22 mouse cellular contexts compared by ENCODE assay signal in genomic region chr7:117507351-117507750, GRCm38 (mm10).
DNase-seq lines count a peak whose midpoint lies in the region; ATAC-seq and TF ChIP-seq lines count a peak whose summit lies in the region.
"Had no signal": no experiment of that assay in that cellular context is flagged by ENCODE, and none has a peak within 500 bp of the region (broad histone marks: within the 10 kb centered on the region; RNA-seq: fewer than 3 reads in every experiment).

No protein-coding gene starts in this region.

- 93% methylated on average over 10 of the region's 10 CpGs for WGBS in kidney, embryonic 14.5 days
- 78% methylated on average over 10 of the region's 10 CpGs for WGBS in stomach, postnatal 0 days

- H3K4me3 ChIP-seq in kidney, embryonic 14.5 days (ENCODE audit: low read length) = no peak overlapping the region
- no peak overlapping the region for H3K4me3 ChIP-seq in stomach, postnatal 0 days (ENCODE audit: low read depth, low read length)
- H3K4me3 ChIP-seq: forebrain, embryonic 10.5 days; forebrain, embryonic 13.5 days; hindbrain, embryonic 12.5 days had no signal

- H3K36me3 ChIP-seq in kidney, embryonic 14.5 days (ENCODE audit: control insufficient read depth, insufficient read depth, low read length) = no peaks in the 10 kb centered on the region
- H3K36me3 ChIP-seq in stomach, postnatal 0 days (ENCODE audit: control insufficient read depth, insufficient read depth, low read length) = no peaks in the 10 kb centered on the region
- H3K36me3 ChIP-seq: forebrain, embryonic 10.5 days; G1E; hindbrain, embryonic 12.5 days had no signal

- H3K4me2 ChIP-seq in kidney, embryonic 14.5 days (replicated peaks; ENCODE audit: low read depth, low read length) = no peak overlapping the region
- H3K4me2 ChIP-seq in stomach, postnatal 0 days (replicated peaks; ENCODE audit: low read depth) = no peak overlapping the region
- H3K4me2 ChIP-seq: forebrain, embryonic 13.5 days; heart, embryonic 11.5 days; hindbrain, embryonic 12.5 days had no signal

- TF ChIP-seq CTCF in stomach, postnatal 0 days (IDR thresholded peaks at IDR 0.05; ENCODE audit: low read depth) = no peak

- intact Hi-C loops in left cerebral cortex, postnatal 25 days (cut with DNase I) = no loop called here

- H3K4me1 ChIP-seq in kidney, embryonic 14.5 days (ENCODE audit: control insufficient read depth, insufficient read depth, low read length) = no peaks in the 10 kb centered on the region
- H3K4me1 ChIP-seq in stomach, postnatal 0 days (replicated peaks; ENCODE audit: control insufficient read depth, insufficient read depth) = no peaks in the 10 kb centered on the region

- no peak for TF ChIP-seq EP300 in stomach, postnatal 0 days (optimal IDR thresholded peaks at IDR 0.05)

- H3K9ac ChIP-seq in kidney, embryonic 14.5 days (ENCODE audit: low read depth, low read length) = no peak overlapping the region
- H3K9ac ChIP-seq in stomach, postnatal 0 days (ENCODE audit: low read length) = no peak overlapping the region
- H3K9ac ChIP-seq: forebrain, embryonic 13.5 days; hindbrain, embryonic 12.5 days had no signal

- H3K27me3 ChIP-seq in kidney, embryonic 14.5 days (ENCODE audit: control insufficient read depth, insufficient read depth, low read length) = no peaks in the 10 kb centered on the region
- H3K27me3 ChIP-seq in stomach, postnatal 0 days (ENCODE audit: control insufficient read depth, insufficient read depth, low read length) = no peaks in the 10 kb centered on the region
- H3K27me3 ChIP-seq: CH12.LX; forebrain, embryonic 13.5 days; hindbrain, embryonic 12.5 days; Patski had no signal

- no peak overlapping the region for H3K27ac ChIP-seq in kidney, embryonic 14.5 days (ENCODE audit: low read depth, low read length)
- H3K27ac ChIP-seq in stomach, postnatal 0 days (replicated peaks) = no peak overlapping the region
- H3K27ac ChIP-seq: forebrain, embryonic 10.5 days; forebrain, embryonic 13.5 days; hindbrain, embryonic 12.5 days had no signal

- no peaks in the 10 kb centered on the region for H3K9me3 ChIP-seq in kidney, embryonic 14.5 days (ENCODE audit: control insufficient read depth, low read length)
- H3K9me3 ChIP-seq in stomach, postnatal 0 days (ENCODE audit: control insufficient read depth, low read length) = no peaks in the 10 kb centered on the region
- H3K9me3 ChIP-seq: forebrain, embryonic 10.5 days; forebrain, embryonic 13.5 days; hindbrain, embryonic 12.5 days had no signal

- peak; percentile 18 for DNase-seq in kidney, adult 18-20 months
- peak; percentile 61 for DNase-seq in kidney, adult 9 months
- DNase-seq in kidney, postnatal 14 days = no peak
- peak; percentile 24 to 50 for DNase-seq in kidney, postnatal 25 days
- DNase-seq in stomach, postnatal 0 days (ENCODE audit: low spot score) = no peak
- no peak for DNase-seq in left cerebral cortex, postnatal 25 days (ENCODE audit: low spot score in 2 of 2)
- DNase-seq: adrenal gland, postnatal 36 days; B cell, adult 2 months; cerebellum, adult 18-20 months; cerebellum, adult 9-10 months; cerebellum, postnatal 14 days; gastrocnemius, postnatal 10 days; gastrocnemius, postnatal 36 days had no signal

- no peak for ATAC-seq in kidney, embryonic 14.5 days (ENCODE audit: low FRiP score, low TSS enrichment)
- 0 out of 2 replicates have a peak, but pooled peaks have one; percentile 25 for ATAC-seq in stomach, postnatal 0 days (ENCODE audit: low FRiP score, low TSS enrichment)
- ATAC-seq: forebrain, embryonic 13.5 days; forebrain, embryonic 16.5 days; Patski had no signal

Comparison
In these comparisons a context has a peak if more than half of its experiments do, and no peak if none do; other contexts are left out.
1. DNase-seq: peak in kidney, adult 18-20 months (single experiment), kidney, adult 9 months (single experiment) and kidney, postnatal 25 days (2 of 2); none in kidney, postnatal 14 days (single experiment), stomach, postnatal 0 days (single experiment) and left cerebral cortex, postnatal 25 days (0 of 2).